Mouse (Mus musculus): ENCODE data around the gene Aldh2.

DNA sequence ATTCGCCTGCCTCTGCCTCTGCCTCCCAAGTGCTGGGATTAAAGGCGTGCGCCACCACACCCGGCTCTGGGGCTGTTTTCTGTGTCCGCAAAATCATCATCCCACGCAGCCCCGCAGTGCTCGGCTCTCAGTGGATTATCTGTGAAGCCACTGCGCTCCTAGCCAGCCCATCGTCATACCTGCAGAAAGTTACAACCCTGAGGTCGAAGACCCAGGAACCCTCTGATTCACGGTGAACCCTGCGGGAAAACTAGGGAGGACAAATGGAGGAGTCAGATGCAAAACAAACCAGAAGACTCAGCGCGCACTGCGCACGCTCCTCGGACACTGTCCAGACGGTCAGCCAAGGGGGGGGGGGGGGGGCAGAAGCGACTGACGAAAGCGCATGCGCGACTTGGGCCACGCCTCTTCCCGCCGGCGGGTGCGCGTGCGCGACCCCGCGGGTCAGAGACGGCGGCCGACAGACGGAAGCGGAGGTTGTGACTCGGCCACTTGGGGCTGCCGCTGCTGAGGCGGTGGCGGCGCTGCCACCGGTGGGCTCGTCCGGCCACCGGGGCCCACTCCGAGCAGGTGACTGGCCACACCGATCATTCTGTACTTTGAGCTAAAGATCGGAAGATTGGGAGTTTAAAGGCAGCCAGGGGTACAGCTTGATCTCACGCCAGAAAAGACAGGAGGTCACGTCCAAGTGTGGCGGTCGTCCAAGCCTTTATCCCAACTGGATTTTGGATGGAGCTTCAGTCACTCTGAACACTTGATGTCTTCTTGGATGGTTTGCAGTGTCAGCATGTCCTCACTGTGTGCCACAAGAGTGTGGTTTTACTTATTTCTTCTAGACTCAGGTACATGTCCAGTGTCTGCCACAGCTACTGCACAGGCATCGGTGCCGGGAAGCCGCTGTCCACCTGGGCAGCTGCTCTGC is 25.2 kb upstream of the Aldh2 start, which contains the start of gene Acad12:
- no peak for TF ChIP-seq CTCF (IDR thresholded peaks at IDR 0.05; ENCODE audit: extremely low read depth, insufficient read depth, insufficient read length, insufficient replicate concordance)
- peak; percentile 98 for TF ChIP-seq POLR2A (IDR thresholded peaks at IDR 0.05; ENCODE audit: low read depth, low read length)

All from spleen, adult 2 months (tissue).